Mouse (Mus musculus) frontal cortex, adult (tissue): Measurements from ENCODE around the gene Arid1b.
A peak's percentile ranks its signal among the peaks of the same experiment; 100 is the strongest.

Source experiments
- ATAC-seq: cut with Nextera tagmentation; 2 replicates; pipeline ENCODE4 v1.9.2; 2017; ENCODE audit warnings: mild to moderate bottlenecking, moderate library complexity, mixed read lengths; ENCODE audit not compliant: low TSS enrichment

The Arid1b gene

GRCm38 (mm10) chr17:5210101-5210727 lies 216.1 kb downstream of the Arid1b start:
- no peak for ATAC-seq

GRCm38 (mm10) chr17:5210891-5211290 lies 216.8 kb downstream of the Arid1b start:
- ATAC-seq = no peak

- no peak for ATAC-seq
These were observed 218.0 kb downstream of the Arid1b start for GRCm38 (mm10) chr17:5212166-5212565.

GRCm38 (mm10) chr17:5213441-5213840 lies 219.3 kb downstream of the Arid1b start:
- ATAC-seq = no peak

GRCm38 (mm10) chr17:5215352-5215751 lies 221.2 kb downstream of the Arid1b start:
- no peak for ATAC-seq

GRCm38 (mm10) chr17:5216965-5217546 lies 222.9 kb downstream of the Arid1b start:
- ATAC-seq = peak; percentile 62; the same call in 1 of the 2 replicates

- peak; percentile 42; the same call in 1 of the 2 replicates for ATAC-seq
These were observed 224.0 kb downstream of the Arid1b start for GRCm38 (mm10) chr17:5217852-5218845.

- no peak for ATAC-seq
These were observed 224.9 kb downstream of the Arid1b start for GRCm38 (mm10) chr17:5218955-5219557.

- ATAC-seq = no peak
These were observed 226.9 kb downstream of the Arid1b start for GRCm38 (mm10) chr17:5221041-5221440.

- no peak for ATAC-seq
These were observed 227.4 kb downstream of the Arid1b start for GRCm38 (mm10) chr17:5221558-5221957.

- ATAC-seq = no peak
These were observed 228.7 kb downstream of the Arid1b start for GRCm38 (mm10) chr17:5222827-5223226.

GRCm38 (mm10) chr17:5224932-5225331 lies 230.8 kb downstream of the Arid1b start:
- no peak for ATAC-seq

- no peak for ATAC-seq
These were observed 233.0 kb downstream of the Arid1b start for GRCm38 (mm10) chr17:5227136-5227535.

GRCm38 (mm10) chr17:5227950-5228615 lies 234.0 kb downstream of the Arid1b start:
- ATAC-seq = no peak

- ATAC-seq = no peak
These were observed 234.6 kb downstream of the Arid1b start for GRCm38 (mm10) chr17:5228616-5229250.

- no peak for ATAC-seq
These were observed 235.9 kb downstream of the Arid1b start for GRCm38 (mm10) chr17:5230063-5230462.

- ATAC-seq = no peak
These were observed 238.0 kb downstream of the Arid1b start for GRCm38 (mm10) chr17:5232180-5232579.

- ATAC-seq = no peak
These were observed 239.9 kb downstream of the Arid1b start for GRCm38 (mm10) chr17:5233991-5234390.

- no peak for ATAC-seq
These were observed 240.9 kb downstream of the Arid1b start for GRCm38 (mm10) chr17:5235057-5235456.

- ATAC-seq = peak; percentile 49; the same call in 1 of the 2 replicates
These were observed 243.6 kb downstream of the Arid1b start for GRCm38 (mm10) chr17:5237765-5238164.
